Mouse (Mus musculus) embryonic fibroblast, embryonic 13.5 days (primary cell): ENCODE data around the gene Nalcn.

Source experiments
- CTCF ChIP-seq: IDR thresholded peaks from 2 replicates; pipeline ENCODE4 v1.5.1; 2011; ENCODE audit warnings: mild to moderate bottlenecking, control low read depth, low read length, moderate library complexity, borderline replicate concordance; ENCODE audit not compliant: insufficient read depth
- POLR2A ChIP-seq: IDR thresholded peaks from 2 replicates; pipeline ENCODE4 v1.6.1; 2011; ENCODE audit warnings: low read depth, mild to moderate bottlenecking, control low read depth, low read length, moderate library complexity

GRCm38 (mm10) chr14:123664451-123664850 lies 37.5 kb upstream of the Nalcn start:
- TF ChIP-seq POLR2A (no peak), CTCF (no peak)
